Mouse (Mus musculus) forebrain, postnatal 0 days (tissue): ENCODE results near the gene Rrp1b. TPM values are rescaled to one million over a fixed set of nuclear protein-coding genes. Genes with fewer than 3 reads are reported as not detected.
A peak's percentile ranks its signal among the peaks of the same experiment; 100 is the strongest.
"Not testable (repeated sequence)": the region's sequence is repeated elsewhere in the genome, so short reads cannot be mapped to it uniquely, and the experiment has no call there.

Source experiments
- ATAC-seq: fragments of 200-750 bp; cut with Nextera tagmentation; 2 replicates; pipeline ENCODE4 v1.8.0; 2017; ENCODE audit warnings: mild to moderate bottlenecking, moderate library complexity
- DNase-seq: peaks from one replicate; pipeline ENCODE4 v3.0.0-alpha.2; 2015
- H3K27ac ChIP-seq: fragments of 300-500 bp; sonication (generic); 2 replicates; pipeline ENCODE4 v1.5.1; 2014; ENCODE audit warnings: low read depth, mild to moderate bottlenecking, antibody characterized with exemption, low read length, moderate library complexity, mixed read lengths
- H3K27me3 ChIP-seq: fragments of 300-500 bp; sonication (generic); 2 replicates; pipeline ENCODE4 v1.6.1; 2014; ENCODE audit warnings: mild to moderate bottlenecking, low read length, mixed read lengths; ENCODE audit not compliant: insufficient read depth
- H3K36me3 ChIP-seq: fragments of 300-500 bp; sonication (generic); 2 replicates; pipeline ENCODE4 v1.6.1; 2014; ENCODE audit warnings: mild to moderate bottlenecking, moderate library complexity; ENCODE audit not compliant: insufficient read depth
- H3K4me1 ChIP-seq: fragments of 300-500 bp; sonication (generic); 2 replicates; pipeline ENCODE4 v1.6.1; 2014; ENCODE audit warnings: antibody characterized with exemption; ENCODE audit not compliant: insufficient read depth
- H3K4me2 ChIP-seq: fragments of 300-500 bp; sonication (generic); 2 replicates; pipeline ENCODE4 v1.6.1; 2014; ENCODE audit warnings: low read depth, mild to moderate bottlenecking, moderate library complexity
- H3K4me3 ChIP-seq: fragments of 300-500 bp; sonication (generic); 2 replicates; pipeline ENCODE4 v1.5.1; 2014; ENCODE audit warnings: low read depth, low read length, mixed read lengths
- H3K9ac ChIP-seq: fragments of 300-500 bp; sonication (generic); 2 replicates; pipeline ENCODE4 v1.6.1; 2014; ENCODE audit warnings: mild to moderate bottlenecking
- H3K9me3 ChIP-seq: fragments of 300-500 bp; sonication (generic); 2 replicates; pipeline ENCODE4 v1.6.1; 2016; ENCODE audit warnings: low read length
- CTCF ChIP-seq: sonication (generic); IDR thresholded peaks from 2 replicates; pipeline ENCODE4 v1.5.1; 2016; ENCODE audit warnings: antibody characterized with exemption, control low read depth, low read depth
- WGBS: fragments of 180-500 bp; shearing (Covaris S2); extraction: QIAGEN DNeasy Blood & Tissue Kit; methylation state at CpG from one replicate; pipeline ENCODE4 v1.1.7; 2014; 5-methylcytosine and 5-hydroxymethylcytosine counted together
- polyA plus RNA-seq: library from polyadenylated mRNA; unstranded; fragments of >200 nt; fragmentation: Nextera tagmentation; extraction: Ambion mirVana; gene quantifications from 2 replicates; pipeline ENCODE4 v1.2.1, GENCODE M21; 2015
- total RNA-seq: library from RNA; depleted of rRNA; stranded (reverse); fragments of >200 nt; gene quantifications from 2 replicates; pipeline ENCODE4 v1.2.3, GENCODE M21; 2014

Gene Rrp1b
- total and polyA plus RNA-seq, 2 experiments from 2014 or later: 26.8 to 39.4 TPM

DNA sequence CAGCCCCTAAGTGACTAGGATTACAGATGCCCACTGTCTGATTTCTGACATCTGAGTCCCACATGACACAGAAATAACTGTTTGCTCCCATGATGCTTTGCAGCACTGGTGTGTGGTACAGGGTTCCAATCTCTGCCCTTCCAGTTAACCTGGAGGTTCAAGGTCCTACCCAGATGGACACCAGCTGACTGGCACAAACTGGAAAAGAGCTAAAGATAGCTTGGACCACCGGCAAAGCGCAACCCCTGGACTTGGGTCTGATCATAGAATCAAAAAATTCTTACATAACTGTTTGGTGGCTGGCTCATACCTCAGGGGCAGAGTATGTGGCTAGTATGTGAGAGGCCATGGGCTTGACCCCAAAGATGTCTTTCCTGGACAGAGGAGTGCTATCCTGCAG, 47.5 kb downstream of the Rrp1b start:
- 97% methylated on average over 2 of the region's 2 CpGs for WGBS
- ATAC-seq: no peak

DNA sequence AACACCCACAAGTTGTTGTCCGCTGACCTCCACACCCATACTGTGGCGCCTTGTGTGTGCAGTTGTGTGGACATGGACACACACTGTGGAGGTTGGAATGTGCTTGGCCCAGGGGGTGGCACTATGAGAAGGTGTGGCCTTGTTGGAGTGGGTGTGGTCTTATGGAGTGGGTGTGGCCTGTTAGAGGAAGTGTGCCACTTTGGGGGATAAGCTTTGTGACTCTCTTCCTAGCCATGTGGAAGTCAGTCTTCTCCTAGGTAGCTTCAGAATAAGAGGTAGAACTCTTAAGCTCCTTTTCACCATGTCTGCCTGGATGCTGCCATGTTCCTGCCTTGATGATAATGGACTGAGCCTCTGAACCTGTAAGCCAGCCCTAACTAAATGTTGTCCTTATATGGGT, 51.2 kb downstream of the Rrp1b start:
- Histone ChIP-seq H3K36me3 (no peaks in the 10 kb centered on the region), H3K4me2 (no peak overlapping the region), H3K4me1 (peaks cover 4% of the 10 kb centered on the region; the same call in 1 of the 2 replicates), H3K27ac (no peak overlapping the region), H3K9ac (no peak overlapping the region), H3K9me3 (no peaks in the 10 kb centered on the region), H3K4me3 (no peak overlapping the region), H3K27me3 (no peaks in the 10 kb centered on the region)
- ATAC-seq (no peak), DNase-seq (no peak)
- TF ChIP-seq CTCF: no peak
- 88% methylated on average over 2 of the region's 2 CpGs for WGBS

More for the DNA sequence above, 47.5 kb downstream of the Rrp1b start:
- no peak overlapping the region for H3K9ac ChIP-seq
- H3K9me3 ChIP-seq: no peaks in the 10 kb centered on the region
- H3K4me1 ChIP-seq: no peaks in the 10 kb centered on the region
- no peaks in the 10 kb centered on the region for H3K36me3 ChIP-seq
- DNase-seq: no peak
- no peaks in the 10 kb centered on the region for H3K27me3 ChIP-seq
- H3K4me2 ChIP-seq: no peak overlapping the region
- no peak overlapping the region for H3K4me3 ChIP-seq
- no peak for TF ChIP-seq CTCF
- no peak overlapping the region for H3K27ac ChIP-seq

DNA sequence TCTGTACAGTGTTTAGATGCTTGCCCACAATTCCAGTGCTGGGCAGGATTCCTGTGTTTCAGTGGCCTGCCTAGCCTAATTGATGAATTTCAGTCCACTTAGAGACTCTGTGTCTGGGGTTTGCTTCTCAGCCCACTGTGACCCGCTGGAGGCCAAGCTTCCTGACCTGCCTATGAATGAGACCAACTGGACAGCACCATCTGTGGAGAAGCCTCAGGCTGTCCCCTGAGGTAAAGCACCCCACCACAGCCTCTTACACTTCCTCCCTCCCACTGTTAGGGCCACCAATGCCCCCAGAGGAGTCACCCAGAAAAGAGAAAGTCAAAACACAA, 55.1 kb downstream of the Rrp1b start:
- H3K27ac ChIP-seq: peak overlapping the region; percentile 57
- no peak for DNase-seq
- WGBS: 42% methylated on average over 1 of the region's 1 CpGs
- H3K4me1 ChIP-seq: peaks cover 4% of the 10 kb centered on the region; the same call in 1 of the 2 replicates
- H3K36me3 ChIP-seq: no peaks in the 10 kb centered on the region
- H3K9me3 ChIP-seq: no peaks in the 10 kb centered on the region
- peak overlapping the region; percentile 14 for H3K4me3 ChIP-seq
- peak overlapping the region; percentile 47 for H3K4me2 ChIP-seq
- no peaks in the 10 kb centered on the region for H3K27me3 ChIP-seq
- no peak for TF ChIP-seq CTCF
- 0 out of 2 replicates have a peak overlapping the region, but pooled peaks have one; percentile 31 for H3K9ac ChIP-seq
- peak; percentile 23 for ATAC-seq

DNA sequence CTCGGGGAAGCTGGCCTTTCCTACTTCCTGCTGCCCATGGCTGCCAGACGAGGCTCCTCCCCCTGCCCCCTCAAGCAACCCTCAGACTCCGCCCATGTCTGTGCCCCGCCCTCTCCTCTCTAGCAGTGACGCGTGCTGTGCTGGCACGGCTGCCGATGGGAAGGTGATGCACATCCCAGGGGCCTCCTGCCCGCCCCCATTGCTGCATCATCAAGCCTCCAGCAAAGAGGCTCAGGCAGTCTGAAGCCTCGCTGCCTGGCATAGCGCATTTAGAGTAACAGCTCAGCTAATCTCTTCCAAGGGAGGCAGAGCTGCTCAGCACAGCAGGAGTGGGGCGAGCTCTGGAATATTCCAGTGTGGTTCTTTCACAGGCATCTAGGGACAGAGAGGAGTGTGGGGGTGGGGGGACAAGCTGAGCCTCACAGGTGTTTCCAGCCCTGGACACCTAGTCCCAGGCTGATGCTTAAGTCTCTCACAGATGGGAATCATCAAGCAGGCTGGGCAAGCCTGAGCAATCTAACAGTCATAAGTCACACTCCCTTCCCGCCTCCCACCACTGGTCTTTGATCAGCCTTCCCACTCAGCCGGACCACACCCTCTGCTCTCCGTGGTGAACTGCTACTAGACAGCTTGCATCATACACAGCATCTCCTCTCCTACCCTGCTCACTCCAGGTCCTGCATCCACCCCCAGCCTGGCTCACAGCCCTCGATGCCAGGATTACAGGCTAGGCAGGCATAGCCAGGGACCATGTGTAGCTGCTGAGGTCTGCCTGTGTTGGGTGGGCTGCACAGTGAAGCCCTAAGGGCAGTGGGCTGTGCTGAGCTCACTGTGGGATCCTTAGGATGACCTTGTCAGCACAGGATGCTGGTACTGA, 55.7 kb downstream of the Rrp1b start:
- not testable (repeated sequence) for H3K9me3 ChIP-seq, H3K4me1 ChIP-seq, H3K36me3 ChIP-seq, H3K27me3 ChIP-seq
- Histone ChIP-seq H3K9ac (0 out of 2 replicates have a peak overlapping the region, but pooled peaks have one; percentile 31), H3K27ac (peak overlapping the region; percentile 57), H3K4me3 (peak overlapping the region; percentile 14), H3K4me2 (peak overlapping the region; percentile 47)
- 8% methylated on average over 13 of the region's 16 CpGs for WGBS
- ATAC-seq (peak; percentile 98), DNase-seq (peak; percentile 84)

DNA sequence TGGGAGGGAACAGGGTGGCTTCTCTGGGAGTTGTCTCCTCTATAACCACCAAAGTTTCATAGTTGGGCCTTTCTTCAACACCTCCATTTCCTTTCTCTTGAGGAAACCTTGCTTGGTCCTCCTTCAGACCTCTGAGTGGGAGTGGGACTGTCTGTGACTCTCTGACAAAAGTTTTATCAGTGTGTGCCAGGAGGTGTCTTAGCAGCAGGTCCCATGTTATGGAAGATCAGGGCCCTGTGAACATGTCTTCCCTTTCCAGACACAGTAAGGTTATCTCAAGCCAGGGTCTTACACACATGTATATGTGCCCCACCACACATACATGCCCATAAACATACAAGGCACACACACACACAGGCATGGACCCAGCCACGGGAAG, 56.3 kb downstream of the Rrp1b start:
- Histone ChIP-seq H3K27ac (no peak overlapping the region), H3K4me1 (peaks cover 4% of the 10 kb centered on the region; the same call in 1 of the 2 replicates), H3K9me3 (no peaks in the 10 kb centered on the region), H3K4me3 (no peak overlapping the region), H3K36me3 (no peaks in the 10 kb centered on the region), H3K4me2 (no peak overlapping the region), H3K27me3 (no peaks in the 10 kb centered on the region), H3K9ac (no peak overlapping the region)
- ATAC-seq (no peak), DNase-seq (no peak)
- TF ChIP-seq CTCF: no peak
- 94% methylated on average over 1 of the region's 1 CpGs for WGBS

- H3K27me3 ChIP-seq: no peaks in the 10 kb centered on the region
- no peak overlapping the region for H3K27ac ChIP-seq
- no peak overlapping the region for H3K9ac ChIP-seq
- no peak overlapping the region for H3K4me3 ChIP-seq
- ATAC-seq (no peak), DNase-seq (no peak)
- peak; percentile 31 for TF ChIP-seq CTCF
- H3K9me3 ChIP-seq: no peaks in the 10 kb centered on the region
- 84% methylated on average over 5 of the region's 5 CpGs for WGBS
- H3K4me1 ChIP-seq: peaks cover 4% of the 10 kb centered on the region; the same call in 1 of the 2 replicates
- H3K4me2 ChIP-seq: no peak overlapping the region
- no peaks in the 10 kb centered on the region for H3K36me3 ChIP-seq
Measured at GRCm38 (mm10) chr17:32092895-32093294, 57.0 kb downstream of the Rrp1b start.

- Histone ChIP-seq H3K27ac (no peak overlapping the region), H3K9me3 (no peaks in the 10 kb centered on the region), H3K36me3 (no peaks in the 10 kb centered on the region), H3K4me1 (0 out of 2 replicates have a peak, but pooled peaks cover 6% of the 10 kb centered on the region), H3K4me3 (no peak overlapping the region), H3K9ac (no peak overlapping the region), H3K4me2 (no peak overlapping the region), H3K27me3 (no peaks in the 10 kb centered on the region)
- TF ChIP-seq CTCF: no peak
- ATAC-seq (no peak), DNase-seq (no peak)
- 100% methylated on average over 1 of the region's 1 CpGs for WGBS
Measured at GRCm38 (mm10) chr17:32097676-32098075, 61.8 kb downstream of the Rrp1b start.

DNA sequence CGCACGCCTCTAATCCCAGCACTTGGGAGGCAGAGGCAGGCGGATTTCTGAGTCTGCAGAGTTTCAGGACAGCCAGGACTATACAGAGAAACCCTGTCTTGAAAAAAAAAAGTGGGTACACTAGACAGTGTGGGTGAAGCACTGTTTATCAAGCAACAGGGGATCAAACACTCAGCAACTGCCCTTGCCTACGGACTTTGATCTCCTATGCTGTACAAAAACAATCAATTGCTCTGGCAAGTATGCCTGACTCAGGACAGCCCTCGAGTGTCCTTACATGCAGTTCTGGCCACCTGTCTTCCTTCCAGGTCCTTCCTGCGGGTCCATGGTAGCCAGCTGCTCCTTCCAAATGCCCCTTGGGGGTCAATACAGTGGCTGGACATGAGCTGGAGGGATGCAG, 63.0 kb downstream of the Rrp1b start:
- H3K9me3 ChIP-seq, H3K4me2 ChIP-seq, H3K4me3 ChIP-seq, H3K27me3 ChIP-seq, H3K36me3 ChIP-seq, ATAC-seq, H3K9ac ChIP-seq, H3K4me1 ChIP-seq, DNase-seq, H3K27ac ChIP-seq: not testable (repeated sequence)
- WGBS: 94% methylated on average over 6 of the region's 6 CpGs
